Mouse (Mus musculus) granulocyte monocyte progenitor cell, adult 5-6 weeks (primary cell): ENCODE results near the gene Olfr509. TPM values are rescaled to one million over a fixed set of nuclear protein-coding genes. Genes with fewer than 3 reads are reported as not detected.
"Not testable (repeated sequence)": the region's sequence is repeated elsewhere in the genome, so short reads cannot be mapped to it uniquely, and the experiment has no call there.

ENCODE experiments used
- ATAC-seq: replicated peaks from 2 replicates; pipeline ENCODE4 v1.8.0; 2016; ENCODE audit warnings: mild to moderate bottlenecking, moderate TSS enrichment, inconsistent platforms; ENCODE audit not compliant: poor library complexity, severe bottlenecking
- total RNA-seq, 2 experiments: library from RNA; stranded (forward) in 1 of 2; stranded (reverse) in 1 of 2; fragments of 200-712, 200-1000 nt in 1 of 2; fragments of >200 nt in 1 of 2; fragmentation: Nextera tagmentation in 1 of 2; gene quantifications; 2 replicates each; pipeline ENCODE4 v1.2.3; 2014 to 2017

The Olfr509 gene
- total RNA-seq (2014; fragmentation: Nextera tagmentation) (not detected in 2 replicates), total RNA-seq (2017) (not detected in 2 replicates)

DNA sequence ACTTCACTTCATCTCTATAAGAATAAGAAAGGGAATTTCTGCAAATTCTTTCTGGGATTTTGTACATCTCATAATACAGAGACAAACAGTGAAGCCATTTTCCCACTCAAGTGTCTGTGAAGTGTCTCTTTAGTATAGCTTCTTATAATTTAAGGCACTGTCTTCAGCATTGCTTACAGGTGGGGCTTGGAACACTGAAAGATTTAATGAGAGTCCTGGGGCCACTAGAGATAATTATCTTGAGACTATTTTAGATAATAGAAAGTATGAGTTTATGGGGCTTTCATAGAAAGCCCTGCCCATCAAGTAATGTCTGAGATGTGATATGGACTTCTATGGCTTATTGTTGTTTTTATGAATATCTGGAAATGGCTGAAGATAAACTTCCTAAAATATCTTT is at the start of gene Olfr509:
Gene Olfr509 (minus strand): TSS at position 101 of the 400 bp plus-strand sequence.
- no peak for ATAC-seq

DNA sequence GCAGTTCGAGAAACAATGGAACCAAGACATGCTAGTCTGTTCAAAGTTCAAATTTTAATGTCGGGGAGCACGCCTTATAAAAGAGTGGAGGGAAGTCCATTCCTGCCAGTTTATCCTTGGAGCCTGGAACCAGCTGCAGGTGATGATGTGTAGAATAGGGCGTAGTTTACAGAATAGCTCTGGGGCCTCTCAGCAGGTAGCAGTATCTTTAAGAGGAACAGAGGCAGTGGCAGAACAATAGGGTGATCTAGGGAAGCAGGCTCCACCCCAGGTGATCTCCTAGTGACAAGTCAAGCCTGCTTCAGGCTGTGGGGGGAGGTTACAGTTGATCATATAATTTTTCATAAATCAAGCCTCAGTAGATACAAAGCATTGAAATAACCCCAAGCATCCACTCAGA is 27.2 kb upstream of the Olfr509 start:
- no peak for ATAC-seq

DNA sequence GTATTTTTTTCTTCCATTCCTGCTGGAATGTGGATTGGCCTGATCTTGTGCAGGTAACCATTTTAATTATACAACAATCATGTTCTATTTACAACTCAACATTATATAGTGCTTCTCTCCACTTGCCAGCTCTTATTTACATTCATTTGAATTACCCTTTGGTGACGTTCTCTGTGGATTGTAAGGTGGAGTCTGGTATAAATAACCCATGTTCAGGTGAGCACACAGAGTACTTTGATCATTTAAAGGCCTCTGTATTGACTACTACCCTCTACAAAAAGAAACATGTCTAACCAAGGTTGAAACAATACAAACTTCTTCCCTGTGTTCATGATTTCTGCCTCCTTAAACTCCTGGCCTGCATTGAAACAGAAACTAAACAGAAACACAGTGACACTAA is 19.4 kb upstream of the Olfr509 start:
- no peak for ATAC-seq

DNA sequence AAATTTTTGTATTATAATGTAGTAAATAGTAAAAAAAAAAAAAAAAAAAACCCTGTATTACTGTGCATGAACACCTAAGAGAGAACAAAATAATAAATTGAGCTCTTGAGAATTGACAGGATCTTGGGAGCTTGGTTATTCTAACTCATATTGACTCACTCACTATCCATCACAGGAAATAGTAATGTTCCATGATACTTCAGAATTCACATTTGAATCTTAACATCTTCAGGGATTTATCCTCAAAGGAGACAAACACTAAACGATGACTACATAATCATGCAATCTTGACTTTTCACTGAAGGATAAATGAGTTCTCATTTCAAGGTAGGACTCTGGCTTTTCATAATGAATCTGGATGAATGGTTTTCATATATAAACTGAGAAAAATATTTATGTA is 14.4 kb upstream of the Olfr509 start, which contains the start of gene Olfr510:
Gene Olfr510 (plus strand): TSS at position 301 of the 400 bp plus-strand sequence.
- ATAC-seq: no peak

DNA sequence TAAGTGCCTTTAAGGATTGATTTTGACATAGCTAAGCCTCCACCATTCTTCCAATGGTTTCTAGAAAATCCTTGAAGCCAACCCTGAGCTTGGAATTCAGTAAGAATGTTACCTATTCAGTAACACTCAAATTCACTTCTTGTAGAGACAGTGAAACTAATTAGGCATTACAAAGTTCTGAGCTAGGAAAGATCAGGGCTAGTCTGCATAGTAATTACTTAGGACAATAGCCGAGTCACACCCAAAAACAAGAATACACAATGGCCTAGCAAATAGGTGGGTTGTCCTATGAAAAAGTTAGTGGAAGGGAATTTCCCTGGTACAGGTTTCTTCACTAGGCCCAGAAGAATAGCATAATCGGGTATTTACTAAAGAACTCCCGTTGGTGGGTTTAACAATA is 10.7 kb upstream of the Olfr509 start:
- ATAC-seq: no peak

DNA sequence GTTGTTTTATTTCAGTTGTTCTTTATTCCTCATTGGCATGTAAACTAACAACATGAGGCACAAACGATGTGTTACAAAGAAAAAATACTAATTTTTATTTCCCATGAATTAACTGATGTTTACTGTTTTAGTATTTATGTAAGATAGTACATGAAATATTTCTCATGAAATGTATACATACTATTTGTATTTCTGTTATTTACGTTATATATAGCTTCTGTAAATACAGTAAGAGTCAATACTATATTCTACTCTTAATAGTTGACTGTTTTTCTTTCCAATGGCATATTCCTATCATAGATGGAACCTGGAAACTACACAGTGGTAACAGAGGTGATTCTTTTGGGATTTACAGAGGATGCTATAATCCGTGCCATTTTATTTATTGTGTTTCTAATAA is 22.0 kb downstream of the Olfr509 start, which contains the start of gene Olfr508:
Gene Olfr508 (plus strand): TSS at position 301 of the 400 bp plus-strand sequence.
- ATAC-seq: no peak

DNA sequence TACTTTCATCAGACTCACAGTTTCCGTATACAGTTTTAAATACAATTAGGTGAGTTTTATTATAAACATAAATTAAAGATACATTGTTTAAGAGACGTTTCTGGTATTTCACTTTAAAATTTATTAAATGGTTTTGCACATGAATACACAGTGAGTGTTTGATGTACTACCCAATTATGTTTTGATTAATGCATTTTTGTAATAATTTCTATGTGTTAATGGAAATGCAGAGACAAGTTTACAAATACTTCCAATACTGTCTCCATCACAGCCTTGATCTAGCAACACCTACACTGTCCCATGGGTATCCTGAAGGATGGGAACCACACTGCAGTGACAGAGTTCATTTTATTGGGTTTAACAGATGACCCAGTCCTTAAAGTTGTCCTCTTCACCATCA is 30.2 kb downstream of the Olfr509 start, which contains the start of gene Olfr507:
Gene Olfr507 (plus strand): TSS at position 301 of the 400 bp plus-strand sequence.
- no peak for ATAC-seq

DNA sequence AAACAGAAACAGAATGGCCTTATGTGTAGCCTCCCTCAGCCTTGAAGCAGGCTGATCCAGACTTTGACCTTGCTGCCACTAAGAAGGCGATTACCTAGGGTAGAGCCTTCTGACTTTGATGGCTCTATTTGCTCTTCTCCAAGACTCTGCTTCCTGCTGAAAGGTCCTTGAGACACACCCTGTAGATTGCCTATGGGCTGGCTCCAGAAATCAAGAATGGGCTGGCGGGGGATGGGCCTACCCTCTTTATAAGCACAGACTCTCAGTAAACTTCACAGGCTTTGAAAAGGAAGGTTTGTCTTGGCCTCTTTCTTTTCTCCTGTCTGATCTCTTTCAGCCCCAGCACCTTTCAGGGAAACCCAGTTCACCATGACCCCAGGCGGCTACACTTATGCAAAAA is 34.9 kb downstream of the Olfr509 start:
- not testable (repeated sequence) for ATAC-seq

DNA sequence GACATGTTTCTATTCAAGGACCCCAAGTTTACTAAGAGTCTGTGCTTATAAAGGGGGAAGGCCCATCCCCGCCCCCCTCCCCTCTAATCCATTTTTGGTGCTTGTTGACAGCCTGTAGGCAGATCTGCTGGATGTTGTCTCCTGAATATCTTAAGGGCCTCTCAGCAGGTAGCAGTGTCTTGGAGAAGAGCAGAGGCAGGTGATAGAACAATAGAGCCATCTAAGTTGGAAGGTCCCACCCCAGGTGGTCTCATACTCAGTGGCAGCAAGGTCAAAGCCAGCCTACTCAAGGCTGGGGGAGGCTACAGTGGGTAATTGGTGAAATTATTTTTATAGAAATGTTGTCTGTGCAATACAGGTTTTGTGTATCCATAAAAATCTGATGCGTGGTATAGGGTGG is 37.6 kb downstream of the Olfr509 start:
- ATAC-seq: no peak

DNA sequence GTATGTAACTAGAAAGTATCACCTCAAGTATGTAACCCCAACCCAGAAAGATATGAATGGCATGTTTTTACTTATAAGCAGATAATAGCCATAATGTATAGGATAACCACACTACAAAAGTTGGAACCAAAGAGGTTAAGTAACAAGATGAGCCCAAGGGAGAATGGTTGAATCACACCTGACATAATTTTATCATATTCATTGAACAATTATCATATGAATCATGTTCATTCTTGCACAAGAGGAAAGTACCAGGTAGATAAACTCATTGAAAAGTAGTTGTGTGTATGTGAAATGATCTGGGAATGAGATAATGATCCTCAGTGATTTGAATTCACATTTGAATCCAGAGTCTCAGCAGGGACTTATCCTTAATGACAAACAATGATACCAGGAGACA is 41.2 kb downstream of the Olfr509 start, which contains the start of gene Olfr506:
Gene Olfr506 (plus strand): TSS at position 301 of the 400 bp plus-strand sequence.
- no peak for ATAC-seq

DNA sequence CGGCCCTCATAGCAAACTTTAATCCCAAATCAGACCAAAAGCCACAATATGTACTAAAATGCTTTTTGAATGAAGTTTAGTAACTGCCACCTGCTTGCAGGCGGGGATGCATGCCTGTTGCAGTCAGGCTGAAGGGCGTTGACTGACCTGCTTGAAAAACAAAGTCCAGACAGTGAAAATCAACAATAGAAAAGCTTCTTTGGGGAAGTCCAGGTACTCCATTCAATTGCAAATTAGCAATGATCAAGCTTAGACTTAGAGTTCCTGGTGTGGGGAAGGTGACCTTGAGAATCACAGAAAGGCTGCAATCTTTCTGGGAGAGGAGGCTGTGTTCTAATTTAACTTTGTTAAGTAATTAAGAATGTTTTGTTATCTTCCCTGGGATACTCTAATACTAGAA is 49.8 kb downstream of the Olfr509 start:
- ATAC-seq: not testable (repeated sequence)

Other genes with a start within 250 kb of the Olfr509 start
- gene Olfr497, start 231.5 kb downstream of the Olfr509 start, total RNA-seq (2014; fragmentation: Nextera tagmentation): not detected in 2 replicates
- gene Olfr497, start 231.5 kb downstream of the Olfr509 start, total RNA-seq (2017): not detected in 2 replicates
- not detected in 2 replicates for gene Olfr498, start 186.6 kb downstream of the Olfr509 start, total RNA-seq (2014; fragmentation: Nextera tagmentation)
- gene Olfr498, start 186.6 kb downstream of the Olfr509 start, total RNA-seq (2017): not detected in 2 replicates
- not detected in 2 replicates for gene Olfr502, start 126.8 kb downstream of the Olfr509 start, total RNA-seq (2014; fragmentation: Nextera tagmentation)
- gene Olfr502, start 126.8 kb downstream of the Olfr509 start, total RNA-seq (2017): not detected in 2 replicates
- not detected in 2 replicates for gene Olfr503, start 107.4 kb downstream of the Olfr509 start, total RNA-seq (2014; fragmentation: Nextera tagmentation)
- not detected in 2 replicates for gene Olfr503, start 107.4 kb downstream of the Olfr509 start, total RNA-seq (2017)
- gene Olfr504, start 86.1 kb downstream of the Olfr509 start, total RNA-seq (2014; fragmentation: Nextera tagmentation): not detected in 2 replicates
- gene Olfr504, start 86.1 kb downstream of the Olfr509 start, total RNA-seq (2017): not detected in 2 replicates
- gene Olfr506, start 41.1 kb downstream of the Olfr509 start, total RNA-seq (2014; fragmentation: Nextera tagmentation): not detected in 2 replicates
- not detected in 2 replicates for gene Olfr506, start 41.1 kb downstream of the Olfr509 start, total RNA-seq (2017)
- gene Olfr507, start 30.1 kb downstream of the Olfr509 start, total RNA-seq (2014; fragmentation: Nextera tagmentation): not detected in 2 replicates
- gene Olfr507, start 30.1 kb downstream of the Olfr509 start, total RNA-seq (2017): not detected in 2 replicates
- not detected in 2 replicates for gene Olfr508, start 21.9 kb downstream of the Olfr509 start, total RNA-seq (2014; fragmentation: Nextera tagmentation)
- gene Olfr508, start 21.9 kb downstream of the Olfr509 start, total RNA-seq (2017): not detected in 2 replicates
- not detected in 2 replicates for gene Olfr510, start 14.5 kb upstream of the Olfr509 start, total RNA-seq (2014; fragmentation: Nextera tagmentation)
- not detected in 2 replicates for gene Olfr510, start 14.5 kb upstream of the Olfr509 start, total RNA-seq (2017)
- not detected in 2 replicates for gene Olfr512, start 61.4 kb upstream of the Olfr509 start, total RNA-seq (2014; fragmentation: Nextera tagmentation)
- gene Olfr512, start 61.4 kb upstream of the Olfr509 start, total RNA-seq (2017): not detected in 2 replicates
- not detected in 2 replicates for gene Olfr513, start 99.1 kb upstream of the Olfr509 start, total RNA-seq (2014; fragmentation: Nextera tagmentation)
- gene Olfr513, start 99.1 kb upstream of the Olfr509 start, total RNA-seq (2017): not detected in 2 replicates
- gene Olfr514, start 174.1 kb upstream of the Olfr509 start, total RNA-seq (2014; fragmentation: Nextera tagmentation): not detected in 2 replicates
- gene Olfr514, start 174.1 kb upstream of the Olfr509 start, total RNA-seq (2017): not detected in 2 replicates
- gene Olfr516, start 198.6 kb upstream of the Olfr509 start, total RNA-seq (2014; fragmentation: Nextera tagmentation): not detected in 2 replicates
- not detected in 2 replicates for gene Olfr516, start 198.6 kb upstream of the Olfr509 start, total RNA-seq (2017)
- gene Olfr517, start 220.5 kb upstream of the Olfr509 start, total RNA-seq (2014; fragmentation: Nextera tagmentation): not detected in 2 replicates
- gene Olfr517, start 220.5 kb upstream of the Olfr509 start, total RNA-seq (2017): not detected in 2 replicates
- not detected in 2 replicates for gene Olfr518, start 233.1 kb upstream of the Olfr509 start, total RNA-seq (2014; fragmentation: Nextera tagmentation)
- gene Olfr518, start 233.1 kb upstream of the Olfr509 start, total RNA-seq (2017): not detected in 2 replicates
- not detected in 2 replicates for gene Olfr519, start 242.5 kb upstream of the Olfr509 start, total RNA-seq (2014; fragmentation: Nextera tagmentation)
- not detected in 2 replicates for gene Olfr519, start 242.5 kb upstream of the Olfr509 start, total RNA-seq (2017)